Mouse (Mus musculus) midbrain, embryonic 14.5 days (tissue): ENCODE results near the gene Tardbp. TPM values are rescaled to one million over a fixed set of nuclear protein-coding genes. Genes with fewer than 3 reads are reported as not detected.

Experiments
- ATAC-seq: fragments of 200-750 bp; cut with Nextera tagmentation; 2 replicates; pipeline ENCODE4 v1.8.0; 2017; ENCODE audit warnings: moderate number of reproducible peaks, moderate library complexity; ENCODE audit not compliant: low FRiP score, low TSS enrichment
- DNase-seq: peaks from one replicate; pipeline ENCODE4 v3.0.0-alpha.2; 2015
- H3K27ac ChIP-seq: fragments of 300-500 bp; sonication (generic); replicated peaks from 2 replicates; pipeline ENCODE4 v1.5.1; 2014; ENCODE audit warnings: mild to moderate bottlenecking, low read depth, low read length, moderate library complexity
- H3K27me3 ChIP-seq: fragments of 300-500 bp; sonication (generic); 2 replicates; pipeline ENCODE4 v1.6.1; 2014; ENCODE audit warnings: low read length, control low read depth, mixed read lengths; ENCODE audit not compliant: control insufficient read depth, insufficient read depth
- H3K36me3 ChIP-seq: fragments of 300-500 bp; sonication (generic); 2 replicates; pipeline ENCODE4 v1.6.1; 2014; ENCODE audit warnings: low read length, control low read depth; ENCODE audit not compliant: control insufficient read depth, insufficient read depth
- H3K4me1 ChIP-seq: fragments of 300-500 bp; sonication (generic); 2 replicates; pipeline ENCODE4 v1.6.1; 2014; ENCODE audit warnings: mild to moderate bottlenecking, antibody characterized with exemption, low read length, control low read depth; ENCODE audit not compliant: control insufficient read depth, insufficient read depth
- H3K4me2 ChIP-seq: fragments of 300-500 bp; sonication (generic); 2 replicates; pipeline ENCODE4 v1.6.1; 2014; ENCODE audit warnings: mild to moderate bottlenecking, low read length, moderate library complexity
- H3K4me3 ChIP-seq: fragments of 300-500 bp; sonication (generic); replicated peaks from 2 replicates; pipeline ENCODE4 v1.5.1; 2014; ENCODE audit warnings: low read depth, low read length
- H3K9ac ChIP-seq: fragments of 300-500 bp; sonication (generic); replicated peaks from 2 replicates; pipeline ENCODE4 v1.6.1; 2014; ENCODE audit warnings: mild to moderate bottlenecking, low read length, moderate library complexity
- H3K9me3 ChIP-seq: fragments of 300-500 bp; sonication (generic); 2 replicates; pipeline ENCODE4 v1.6.1; 2016; ENCODE audit warnings: low read length, control low read depth, mixed read lengths; ENCODE audit not compliant: control insufficient read depth
- WGBS: fragments of 180-500 bp; shearing (Covaris S2); extraction: QIAGEN DNeasy Blood & Tissue Kit; methylation state at CpG from one replicate; pipeline ENCODE4 v1.1.7; 2014; 5-methylcytosine and 5-hydroxymethylcytosine counted together
- polyA plus RNA-seq: library from polyadenylated mRNA; unstranded; fragments of >200 nt; fragmentation: Nextera tagmentation; extraction: Ambion mirVana; gene quantifications from 2 replicates; pipeline ENCODE4 v1.2.1, GENCODE M21; 2014

The Tardbp gene
- polyA plus RNA-seq, 1 experiment from 2014 or later: 106 TPM

- Histone ChIP-seq H3K27me3 (no peaks in the 10 kb centered on the region), H3K27ac (no peak overlapping the region), H3K9ac (no peak overlapping the region), H3K9me3 (no peaks in the 10 kb centered on the region), H3K4me1 (peaks cover 9% of the 10 kb centered on the region; the same call in 1 of the 2 replicates), H3K36me3 (no peaks in the 10 kb centered on the region), H3K4me2 (peak overlapping the region; percentile 36), H3K4me3 (no peak overlapping the region)
- ATAC-seq (no peak), DNase-seq (peak; percentile 88)
- WGBS: 35% methylated on average over 21 of the region's 21 CpGs
Measured at GRCm38 (mm10) chr4:148662168-148662965, 35.5 kb upstream of the Tardbp start.

- no peak for DNase-seq
- no peak for ATAC-seq
- Histone ChIP-seq H3K27ac (no peak overlapping the region), H3K9ac (no peak overlapping the region), H3K4me1 (peaks cover 9% of the 10 kb centered on the region; the same call in 1 of the 2 replicates), H3K9me3 (no peaks in the 10 kb centered on the region), H3K4me3 (no peak overlapping the region), H3K27me3 (no peaks in the 10 kb centered on the region), H3K36me3 (no peaks in the 10 kb centered on the region), H3K4me2 (no peak overlapping the region)
- WGBS: 70% methylated on average over 3 of the region's 3 CpGs
Measured at GRCm38 (mm10) chr4:148660174-148660573, 33.4 kb upstream of the Tardbp start.

GRCm38 (mm10) chr4:148657776-148658175 lies 31.0 kb upstream of the Tardbp start:
- Histone ChIP-seq H3K27ac (no peak overlapping the region), H3K4me1 (peaks cover 9% of the 10 kb centered on the region; the same call in 1 of the 2 replicates), H3K36me3 (no peaks in the 10 kb centered on the region), H3K4me2 (no peak overlapping the region), H3K9me3 (no peaks in the 10 kb centered on the region), H3K9ac (no peak overlapping the region), H3K27me3 (no peaks in the 10 kb centered on the region), H3K4me3 (no peak overlapping the region)
- WGBS: 93% methylated on average over 13 of the region's 13 CpGs
- ATAC-seq: no peak
- DNase-seq: no peak

- Histone ChIP-seq H3K9me3 (no peaks in the 10 kb centered on the region), H3K9ac (no peak overlapping the region), H3K4me1 (peaks cover under 1% of the 10 kb centered on the region; the same call in 1 of the 2 replicates), H3K27me3 (no peaks in the 10 kb centered on the region), H3K27ac (no peak overlapping the region), H3K36me3 (no peaks in the 10 kb centered on the region), H3K4me3 (no peak overlapping the region), H3K4me2 (no peak overlapping the region)
- ATAC-seq (no peak), DNase-seq (no peak)
- 45% methylated on average over 15 of the region's 15 CpGs for WGBS
Measured at GRCm38 (mm10) chr4:148656691-148657258, 30.0 kb upstream of the Tardbp start.

- no peaks in the 10 kb centered on the region for H3K4me1 ChIP-seq
- H3K9ac ChIP-seq: no peak overlapping the region
- H3K9me3 ChIP-seq: no peaks in the 10 kb centered on the region
- DNase-seq (peak; percentile 33), ATAC-seq (no peak)
- H3K27me3 ChIP-seq: no peaks in the 10 kb centered on the region
- H3K27ac ChIP-seq: no peak overlapping the region
- H3K4me2 ChIP-seq: no peak overlapping the region
- H3K36me3 ChIP-seq: no peaks in the 10 kb centered on the region
- no peak overlapping the region for H3K4me3 ChIP-seq
- whole genome bisulfite sequencing: 88% methylated on average over 18 of the region's 18 CpGs
Measured at GRCm38 (mm10) chr4:148654701-148655398, 28.0 kb upstream of the Tardbp start.

DNA sequence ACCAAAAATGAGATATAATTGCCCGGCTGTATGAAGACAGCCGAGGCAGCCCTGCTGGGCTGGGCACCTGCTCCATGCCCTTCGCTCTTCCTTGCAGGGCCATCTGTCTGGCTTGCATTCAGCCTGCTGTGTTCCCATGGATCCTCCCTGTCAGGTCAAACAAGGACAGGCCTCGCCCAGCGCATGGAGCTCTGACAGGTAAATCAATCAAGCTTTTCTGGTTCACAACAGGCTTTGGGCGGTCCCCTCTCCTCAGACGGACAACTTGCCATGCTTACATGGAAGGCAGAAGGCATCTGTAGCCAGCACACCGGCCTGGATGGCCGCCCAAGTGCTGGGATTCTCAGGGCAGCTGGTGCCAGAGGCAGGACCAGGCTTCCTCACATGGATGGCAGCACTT lies 24.2 kb upstream of the Tardbp start:
- Histone ChIP-seq H3K4me2 (no peak overlapping the region), H3K27ac (no peak overlapping the region), H3K27me3 (no peaks in the 10 kb centered on the region), H3K36me3 (no peaks in the 10 kb centered on the region), H3K4me1 (no peaks in the 10 kb centered on the region), H3K9ac (no peak overlapping the region), H3K9me3 (no peaks in the 10 kb centered on the region), H3K4me3 (no peak overlapping the region)
- 76% methylated on average over 9 of the region's 9 CpGs for WGBS
- ATAC-seq: no peak
- DNase-seq: no peak

DNA sequence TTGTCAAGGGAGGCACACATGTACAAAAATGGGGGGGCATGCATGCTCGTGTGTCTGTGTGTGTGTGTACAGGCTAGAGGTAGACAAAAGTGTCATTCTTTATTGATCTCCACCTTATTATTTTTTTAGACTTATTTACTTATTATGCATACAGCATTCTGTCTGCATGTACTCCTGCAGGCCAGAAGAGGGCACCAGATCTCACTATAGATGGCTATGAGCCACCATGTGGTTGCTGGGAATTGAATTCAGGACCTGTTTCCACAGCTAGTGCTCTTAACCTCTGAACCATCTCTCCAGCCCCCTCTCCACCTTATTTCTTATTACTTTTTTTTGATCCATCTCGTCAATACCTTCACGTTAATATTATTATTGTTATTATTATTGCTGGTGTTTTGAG lies 22.5 kb upstream of the Tardbp start:
- no peaks in the 10 kb centered on the region for H3K9me3 ChIP-seq
- H3K4me1 ChIP-seq: no peaks in the 10 kb centered on the region
- no peak overlapping the region for H3K4me3 ChIP-seq
- no peaks in the 10 kb centered on the region for H3K36me3 ChIP-seq
- H3K27me3 ChIP-seq: no peaks in the 10 kb centered on the region
- DNase-seq: no peak
- WGBS: 74% methylated on average over 3 of the region's 3 CpGs
- no peak for ATAC-seq
- H3K4me2 ChIP-seq: no peak overlapping the region
- H3K9ac ChIP-seq: no peak overlapping the region
- no peak overlapping the region for H3K27ac ChIP-seq

GRCm38 (mm10) chr4:148646616-148647015 lies 19.8 kb upstream of the Tardbp start:
- Histone ChIP-seq H3K4me1 (no peaks in the 10 kb centered on the region), H3K9me3 (no peaks in the 10 kb centered on the region), H3K4me2 (no peak overlapping the region), H3K27ac (no peak overlapping the region), H3K9ac (no peak overlapping the region), H3K27me3 (no peaks in the 10 kb centered on the region), H3K4me3 (no peak overlapping the region), H3K36me3 (no peaks in the 10 kb centered on the region)
- ATAC-seq (no peak), DNase-seq (no peak)
- WGBS: 73% methylated on average over 11 of the region's 11 CpGs
